ENCODE assay signal across 14 mouse cellular contexts in genomic region chr3:63137391-63138147, GRCm38 (mm10).
DNase-seq lines count a peak whose midpoint lies in the region; ATAC-seq and TF ChIP-seq lines count a peak whose summit lies in the region.
"Had no signal": no experiment of that assay in that cellular context is flagged by ENCODE, and none has a peak within 500 bp of the region (broad histone marks: within the 10 kb centered on the region; RNA-seq: fewer than 3 reads in every experiment).

No protein-coding gene starts in this region.

- no peaks in the 10 kb centered on the region for H3K4me1 ChIP-seq in forebrain, postnatal 0 days (ENCODE audit: insufficient read depth)
- no peaks in the 10 kb centered on the region for H3K4me1 ChIP-seq in forebrain, embryonic 11.5 days (replicated peaks; ENCODE audit: control insufficient read depth, insufficient read depth, low read length)
- H3K4me1 ChIP-seq: forebrain, embryonic 12.5 days; midbrain, embryonic 10.5 days had no signal

- ATAC-seq in forebrain, postnatal 0 days: no peak
- no peak for ATAC-seq in forebrain, embryonic 11.5 days (replicated peaks; ENCODE audit: low FRiP score)
- no peak for ATAC-seq in megakaryocyte-erythroid progenitor cell, adult 5-6 weeks (replicated peaks; ENCODE audit: low FRiP score, low TSS enrichment, poor library complexity, severe bottlenecking)

- no peaks in the 10 kb centered on the region for H3K9me3 ChIP-seq in forebrain, postnatal 0 days (ENCODE audit: low read length)
- no peaks in the 10 kb centered on the region for H3K9me3 ChIP-seq in forebrain, embryonic 11.5 days (ENCODE audit: control insufficient read depth, low read length)
- H3K9me3 ChIP-seq: forebrain, embryonic 12.5 days; midbrain, embryonic 10.5 days had no signal

- intact Hi-C loops in gastrocnemius, adult 2 months (cut with DNase I): no loop called here

- peak; percentile 8 for DNase-seq in forebrain, postnatal 0 days
- DNase-seq in forebrain, embryonic 11.5 days (ENCODE audit: low spot score): no peak
- peak; percentile 24 to 30 for DNase-seq in right cerebral cortex, postnatal 10 days (ENCODE audit: low spot score in 2 of 2)
- DNase-seq in right cerebral cortex, postnatal 36 days (ENCODE audit: low spot score in 2 of 2): no peak
- DNase-seq in gastrocnemius, adult 2 months: peak; percentile 18
- DNase-seq in skeletal muscle tissue, adult 2 months (ENCODE audit: low read depth, low spot score): peak; percentile 22
- DNase-seq in left cerebral cortex, adult 11 months (ENCODE audit: low spot score): no peak
- DNase-seq: cerebellum, postnatal 36 days; thymus, postnatal 36 days had no signal

- no peak overlapping the region for H3K4me3 ChIP-seq in forebrain, postnatal 0 days (ENCODE audit: low read depth, low read length)
- no peak overlapping the region for H3K4me3 ChIP-seq in forebrain, embryonic 11.5 days (ENCODE audit: low read depth, low read length)
- H3K4me3 ChIP-seq in gastrocnemius, adult 2 months: no peak overlapping the region
- H3K4me3 ChIP-seq: forebrain, embryonic 12.5 days; left cerebral cortex, adult 2 months; midbrain, embryonic 10.5 days had no signal

- H3K27ac ChIP-seq in forebrain, postnatal 0 days (ENCODE audit: low read depth, low read length): no peak overlapping the region
- H3K27ac ChIP-seq in forebrain, embryonic 11.5 days (ENCODE audit: low read depth, low read length): no peak overlapping the region
- no peak overlapping the region for H3K27ac ChIP-seq in gastrocnemius, adult 2 months
- H3K27ac ChIP-seq: forebrain, embryonic 12.5 days; left cerebral cortex, adult 2 months; liver, embryonic 14.5 days; midbrain, embryonic 10.5 days had no signal

- H3K27me3 ChIP-seq in forebrain, postnatal 0 days (ENCODE audit: insufficient read depth, low read length): no peaks in the 10 kb centered on the region
- no peaks in the 10 kb centered on the region for H3K27me3 ChIP-seq in forebrain, embryonic 11.5 days (ENCODE audit: control insufficient read depth, insufficient read depth, low read length)
- H3K27me3 ChIP-seq: forebrain, embryonic 12.5 days had no signal

- H3K9ac ChIP-seq in forebrain, postnatal 0 days: no peak overlapping the region
- H3K9ac ChIP-seq in forebrain, embryonic 11.5 days (ENCODE audit: low read length): no peak overlapping the region
- H3K9ac ChIP-seq: forebrain, embryonic 12.5 days; liver, embryonic 14.5 days had no signal

- 63% methylated on average over 10 of the region's 10 CpGs for WGBS in forebrain, postnatal 0 days
- WGBS in forebrain, embryonic 11.5 days: 84% methylated on average over 10 of the region's 10 CpGs

- TF ChIP-seq CTCF in forebrain, postnatal 0 days (IDR thresholded peaks at IDR 0.05; ENCODE audit: low read depth): no peak
- TF ChIP-seq CTCF in gastrocnemius, adult 2 months (IDR thresholded peaks at IDR 0.05): no peak

- H3K36me3 ChIP-seq in forebrain, postnatal 0 days (ENCODE audit: insufficient read depth): no peaks in the 10 kb centered on the region
- no peaks in the 10 kb centered on the region for H3K36me3 ChIP-seq in forebrain, embryonic 11.5 days (ENCODE audit: control insufficient read depth, insufficient read depth, low read length)
- H3K36me3 ChIP-seq: forebrain, embryonic 12.5 days; midbrain, embryonic 10.5 days had no signal

- no peak overlapping the region for H3K4me2 ChIP-seq in forebrain, postnatal 0 days (ENCODE audit: low read depth)
- H3K4me2 ChIP-seq in forebrain, embryonic 11.5 days (ENCODE audit: low read depth, low read length, severe bottlenecking): no peak overlapping the region
- H3K4me2 ChIP-seq: forebrain, embryonic 12.5 days had no signal

Comparison
In these comparisons a context has a peak if more than half of its experiments do, and no peak if none do; other contexts are left out.
1. DNase-seq: peak in forebrain, postnatal 0 days (single experiment), right cerebral cortex, postnatal 10 days (2 of 2), gastrocnemius, adult 2 months (single experiment) and skeletal muscle tissue, adult 2 months (single experiment); none in forebrain, embryonic 11.5 days (single experiment), right cerebral cortex, postnatal 36 days (0 of 2) and left cerebral cortex, adult 11 months (single experiment).